In the genomic region with DNA sequence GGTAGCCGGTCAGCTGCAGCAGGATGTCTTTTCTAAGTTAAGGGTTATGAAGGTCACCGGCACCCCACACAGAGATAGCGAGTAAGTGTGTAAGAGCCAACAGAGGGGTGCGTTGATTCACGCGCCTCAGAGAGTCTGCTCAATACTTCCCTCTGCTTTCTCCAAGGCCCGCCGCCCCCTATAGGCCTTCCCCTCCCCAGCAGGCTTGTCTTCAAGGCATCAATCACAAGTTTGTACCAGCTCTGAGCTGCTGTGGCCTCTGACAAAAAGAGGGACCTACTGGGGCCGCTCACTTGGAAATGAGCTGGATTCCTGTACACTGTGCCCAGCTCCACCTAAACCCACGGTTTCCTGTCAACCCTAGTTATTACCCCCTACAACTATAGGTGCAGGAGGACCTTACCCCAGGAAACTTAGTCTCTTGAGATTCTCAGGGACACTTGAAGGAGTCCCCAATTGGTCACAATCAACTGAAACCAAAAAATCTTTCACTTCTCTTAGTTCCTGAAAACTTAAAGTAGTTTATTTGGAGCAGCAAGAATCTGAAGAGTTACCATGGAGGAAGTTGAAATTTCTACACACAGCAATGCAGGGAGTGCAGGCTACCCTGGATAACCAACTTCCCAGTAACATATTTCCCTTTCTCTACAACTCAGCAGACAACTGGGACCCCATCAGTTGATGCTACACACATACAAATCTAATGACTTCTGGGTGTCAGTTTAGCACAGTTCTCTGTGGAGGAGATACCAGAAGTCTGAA, we compare ENCODE assay signal across 8 mouse cellular contexts. TPM values are rescaled to one million over a fixed set of nuclear protein-coding genes. Genes with fewer than 3 reads are reported as not detected.
DNase-seq lines count a peak whose midpoint lies in the region; ATAC-seq lines count a peak whose summit lies in the region.

No protein-coding gene starts in this region.

- peak; percentile 18 to 44 for DNase-seq in spleen, adult 18-20 months
- DNase-seq in spleen, adult 12 weeks (ENCODE audit: low spot score), result no peak
- peak; percentile 31 to 43 for DNase-seq in heart, postnatal 36 days
- DNase-seq in layer of hippocampus, adult 18-20 months (ENCODE audit: low spot score in 2 of 2), result peak; percentile 20 to 34
- DNase-seq in lung, postnatal 10 days, result peak; percentile 75
- peak; percentile 13 for DNase-seq in ovary, postnatal 10 days (ENCODE audit: low spot score)
- DNase-seq in urinary bladder, postnatal 25 days (ENCODE audit: low spot score), result peak; percentile 34

- ATAC-seq in embryonic facial prominence, embryonic 12.5 days (ENCODE audit: insufficient number of reproducible peaks, insufficient read depth, low FRiP score, low TSS enrichment), result peak; percentile 87

- no peaks in the 10 kb centered on the region for H3K4me1 ChIP-seq in embryonic facial prominence, embryonic 12.5 days

- H3K27ac ChIP-seq in embryonic facial prominence, embryonic 12.5 days, result no peak overlapping the region

- intact Hi-C loops in heart, postnatal 36 days (cut with DNase I), result no loop called here

- H3K36me3 ChIP-seq in embryonic facial prominence, embryonic 12.5 days, result no peaks in the 10 kb centered on the region

- H3K9me3 ChIP-seq in embryonic facial prominence, embryonic 12.5 days, result no peaks in the 10 kb centered on the region

- no peaks in the 10 kb centered on the region for H3K27me3 ChIP-seq in embryonic facial prominence, embryonic 12.5 days

- H3K9ac ChIP-seq in embryonic facial prominence, embryonic 12.5 days, result peak overlapping the region; percentile 55

- H3K4me3 ChIP-seq in embryonic facial prominence, embryonic 12.5 days, result peak overlapping the region; percentile 45

- 4% methylated on average over 10 of the region's 10 CpGs for WGBS in embryonic facial prominence, embryonic 12.5 days

- H3K4me2 ChIP-seq in embryonic facial prominence, embryonic 12.5 days (replicated peaks), result peak overlapping the region; percentile 84

RNA-seq across cellular contexts. Expression of gene Ahrr, which starts 31.7 kb away (rescaled TPM):
- 1.2 and 1.7 TPM in 2 replicates for polyA plus RNA-seq in embryonic facial prominence, embryonic 12.5 days (2016; fragmentation: Nextera tagmentation; extraction: Ambion mirVana)
- total RNA-seq in heart, postnatal 36 days (2021), result under 1 TPM; 0.73 to 0.97 TPM
- total RNA-seq in layer of hippocampus, adult 18-20 months (2021), result under 1 TPM; 0.50 to 0.58 TPM

RNA-seq across cellular contexts. Expression of gene Exoc3, which starts 51.9 kb away (rescaled TPM):
- 78.3 and 79.8 TPM in 2 replicates for polyA plus RNA-seq in embryonic facial prominence, embryonic 12.5 days (2016; fragmentation: Nextera tagmentation; extraction: Ambion mirVana)
- total RNA-seq in heart, postnatal 36 days (2021), result 10 to 100 TPM; 45.6 to 46.3 TPM
- total RNA-seq in layer of hippocampus, adult 18-20 months (2021), result 10 to 100 TPM; 63.6 to 70.9 TPM

RNA-seq across cellular contexts. Expression of gene Pdcd6, which starts 57.0 kb away (rescaled TPM):
- polyA plus RNA-seq in embryonic facial prominence, embryonic 12.5 days (2016; fragmentation: Nextera tagmentation; extraction: Ambion mirVana), result 131 and 133 TPM in 2 replicates
- 10 to 100 TPM; 42.2 to 47.1 TPM for total RNA-seq in heart, postnatal 36 days (2021)
- total RNA-seq in layer of hippocampus, adult 18-20 months (2021), result 10 to 100 TPM; 68.7 to 70.7 TPM
